Mouse (Mus musculus) olfactory bulb, adult 2 months (tissue): ENCODE results near the gene Slk.

Experiments
- CTCF ChIP-seq: fragments of 200-500 bp; IDR thresholded peaks from 2 replicates; pipeline ENCODE4 v1.5.1; 2012; ENCODE audit warnings: low read depth, mild to moderate bottlenecking, low read length, moderate library complexity; ENCODE audit not compliant: insufficient read depth
- POLR2A ChIP-seq: fragments of 200-500 bp; IDR thresholded peaks from 2 replicates; pipeline ENCODE4 v1.6.1; 2012; ENCODE audit warnings: mild to moderate bottlenecking, low read depth, low read length, moderate library complexity; ENCODE audit not compliant: insufficient read depth

GRCm38 (mm10) chr19:47542441-47542840, 37.0 kb upstream of the Slk start:
- TF ChIP-seq POLR2A (no peak), CTCF (no peak)
